Mouse (Mus musculus): ENCODE data around the gene Fbxo30. TPM values are rescaled to one million over a fixed set of nuclear protein-coding genes. Genes with fewer than 3 reads are reported as not detected.
A peak's percentile ranks its signal among the peaks of the same experiment; 100 is the strongest.
"Not testable (repeated sequence)": the region's sequence is repeated elsewhere in the genome, so short reads cannot be mapped to it uniquely, and the experiment has no call there.

Fbxo30 gene
- polyA plus RNA-seq, 1 experiment from 2014 or later = 29.6 TPM

DNA sequence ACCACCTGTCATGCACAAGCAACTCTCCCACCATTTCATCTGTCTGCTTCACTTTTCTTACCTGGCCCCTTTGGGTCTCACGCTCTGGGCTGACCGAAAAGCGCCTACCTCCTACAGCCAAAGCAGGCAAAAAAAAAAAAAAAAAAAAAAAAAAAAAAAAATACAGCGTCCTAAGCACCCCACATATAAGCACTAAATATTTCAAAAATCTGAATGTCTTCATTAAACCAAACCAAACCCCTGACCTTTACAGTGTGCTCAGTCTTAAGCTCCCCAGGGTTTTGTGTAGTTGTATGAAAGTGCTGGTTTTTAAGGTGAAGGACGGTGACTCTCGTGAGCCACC, 924 bp upstream of the Fbxo30 start:
- no peaks in the 10 kb centered on the region for H3K36me3 ChIP-seq
- H3K4me2 ChIP-seq (replicated peaks) = peak overlapping the region; percentile 92
- H3K27ac ChIP-seq (replicated peaks) = peak overlapping the region; percentile 96
- peak overlapping the region; percentile 90 for H3K9ac ChIP-seq
- H3K4me1 ChIP-seq = peaks cover 8% of the 10 kb centered on the region; the same call in 1 of the 2 replicates
- WGBS = 7% methylated on average over 6 of the region's 6 CpGs
- ATAC-seq (ENCODE audit: insufficient number of reproducible peaks, low FRiP score, low TSS enrichment, low read depth) = no peak
- H3K27me3 ChIP-seq = no peaks in the 10 kb centered on the region
- H3K9me3 ChIP-seq (replicated peaks) = no peaks in the 10 kb centered on the region
- H3K4me3 ChIP-seq (replicated peaks) = peak overlapping the region; percentile 95

DNA sequence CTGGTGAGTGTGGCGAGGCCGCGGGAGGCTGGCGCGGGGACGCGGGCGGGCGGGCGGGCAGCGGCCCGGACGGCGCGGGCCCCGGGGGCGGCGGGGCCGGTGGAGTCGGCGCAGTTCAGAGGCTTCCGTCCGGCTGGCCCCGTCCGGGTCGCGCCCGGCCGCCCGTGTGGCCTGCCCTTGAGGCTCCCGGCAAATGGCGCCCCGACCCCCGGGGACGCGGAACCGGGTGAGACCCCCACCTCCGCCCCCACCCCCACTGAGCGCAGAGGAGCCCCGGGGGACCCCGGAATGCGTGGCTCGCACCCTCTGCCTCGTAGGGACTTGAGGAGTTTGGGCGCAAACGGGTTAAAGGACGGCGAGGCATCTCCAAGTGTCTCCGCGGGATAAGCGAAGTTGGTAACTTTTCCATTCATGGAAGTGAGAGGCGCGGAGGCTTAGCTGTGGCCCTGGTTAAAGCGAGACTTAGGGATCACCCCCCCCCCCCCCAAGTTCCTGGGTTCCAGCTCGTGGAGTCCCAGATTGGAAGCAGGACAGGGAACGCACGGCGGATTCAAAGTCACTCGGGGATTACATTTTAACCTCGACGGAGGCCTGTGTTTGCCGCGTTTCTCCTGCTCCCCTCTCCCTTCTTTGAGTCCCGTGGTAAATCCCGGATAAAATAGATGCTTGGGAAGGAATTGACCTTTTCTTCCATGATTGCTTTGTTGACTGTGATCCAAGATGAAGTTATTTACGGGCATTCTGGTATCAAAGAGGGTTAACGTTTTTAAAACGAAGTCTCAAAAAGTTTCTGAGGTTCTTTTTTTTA, 572 bp downstream of the Fbxo30 start:
- Histone ChIP-seq H3K27ac (replicated peaks) (peak overlapping the region; percentile 96), H3K36me3 (no peaks in the 10 kb centered on the region)

DNA sequence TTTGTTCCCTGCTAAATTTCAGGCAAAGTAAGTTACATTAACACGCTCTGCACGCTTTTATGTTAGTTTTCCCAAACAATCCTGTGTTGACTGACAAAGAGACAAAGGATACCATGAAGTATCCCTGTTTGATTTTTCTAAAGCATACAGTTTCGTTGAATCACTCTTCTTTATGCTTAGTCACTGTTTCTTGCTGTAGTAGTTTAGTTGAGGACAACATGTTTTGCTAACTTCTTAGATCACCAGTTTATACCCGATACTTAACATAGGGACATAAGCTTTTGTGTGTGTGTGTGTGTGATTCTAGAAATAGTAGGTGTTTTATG, 1.1 kb downstream of the Fbxo30 start:
- H3K36me3 ChIP-seq = no peaks in the 10 kb centered on the region
- WGBS = 0% methylated on average over 4 of the region's 4 CpGs
- H3K4me3 ChIP-seq (replicated peaks) = peak overlapping the region; percentile 95

More for the DNA sequence above, 572 bp downstream of the Fbxo30 start:
- Histone ChIP-seq H3K4me2 (replicated peaks) (peak overlapping the region; percentile 92), H3K9me3 (replicated peaks) (no peaks in the 10 kb centered on the region), H3K4me1 (peaks cover 8% of the 10 kb centered on the region; the same call in 1 of the 2 replicates), H3K4me3 (replicated peaks) (peak overlapping the region; percentile 95), H3K27me3 (no peaks in the 10 kb centered on the region), H3K9ac (peak overlapping the region; percentile 90)
- WGBS = under 1% methylated on average over 39 of the region's 68 CpGs
- peak; percentile 31 for ATAC-seq (ENCODE audit: insufficient number of reproducible peaks, low FRiP score, low TSS enrichment, low read depth)

DNA sequence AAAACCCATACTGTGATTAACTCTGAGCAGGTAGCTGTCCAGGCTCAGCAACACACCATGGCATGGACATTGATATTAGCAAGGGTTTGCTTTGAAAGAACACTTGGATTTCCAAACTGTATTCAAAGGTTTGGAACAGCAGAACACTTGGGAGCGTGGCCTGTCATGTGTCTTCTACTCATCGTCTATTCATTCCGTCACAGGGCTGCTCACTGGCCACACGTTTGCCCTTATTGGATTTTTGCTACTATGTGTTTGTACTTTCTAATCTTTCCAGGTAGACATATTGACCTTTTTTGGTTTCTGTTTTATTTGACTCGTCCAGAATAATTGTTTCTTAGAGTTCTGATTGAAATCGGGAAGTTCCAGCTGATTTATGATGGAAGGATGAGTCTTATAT, 17.3 kb downstream of the Fbxo30 start:
- Histone ChIP-seq H3K27ac (replicated peaks) (no peak overlapping the region), H3K4me2 (replicated peaks) (no peak overlapping the region), H3K9ac (no peak overlapping the region), H3K4me3 (replicated peaks) (no peak overlapping the region), H3K36me3 (peaks cover 3% of the 10 kb centered on the region; the same call in 1 of the 2 replicates), H3K9me3 (replicated peaks) (no peaks in the 10 kb centered on the region), H3K27me3 (no peaks in the 10 kb centered on the region), H3K4me1 (no peaks in the 10 kb centered on the region)
- no peak for ATAC-seq (ENCODE audit: insufficient number of reproducible peaks, low FRiP score, low TSS enrichment, low read depth)
- 93% methylated on average over 6 of the region's 6 CpGs for WGBS

More for the DNA sequence above, 1.1 kb downstream of the Fbxo30 start:
- ATAC-seq (ENCODE audit: insufficient number of reproducible peaks, low FRiP score, low TSS enrichment, low read depth) = no peak
- peak overlapping the region; percentile 96 for H3K27ac ChIP-seq (replicated peaks)
- no peaks in the 10 kb centered on the region for H3K27me3 ChIP-seq
- peak overlapping the region; percentile 92 for H3K4me2 ChIP-seq (replicated peaks)
- H3K4me1 ChIP-seq = peaks cover 8% of the 10 kb centered on the region; the same call in 1 of the 2 replicates
- peak overlapping the region; percentile 90; the same call in 1 of the 2 replicates for H3K9ac ChIP-seq
- H3K9me3 ChIP-seq (replicated peaks) = no peaks in the 10 kb centered on the region

DNA sequence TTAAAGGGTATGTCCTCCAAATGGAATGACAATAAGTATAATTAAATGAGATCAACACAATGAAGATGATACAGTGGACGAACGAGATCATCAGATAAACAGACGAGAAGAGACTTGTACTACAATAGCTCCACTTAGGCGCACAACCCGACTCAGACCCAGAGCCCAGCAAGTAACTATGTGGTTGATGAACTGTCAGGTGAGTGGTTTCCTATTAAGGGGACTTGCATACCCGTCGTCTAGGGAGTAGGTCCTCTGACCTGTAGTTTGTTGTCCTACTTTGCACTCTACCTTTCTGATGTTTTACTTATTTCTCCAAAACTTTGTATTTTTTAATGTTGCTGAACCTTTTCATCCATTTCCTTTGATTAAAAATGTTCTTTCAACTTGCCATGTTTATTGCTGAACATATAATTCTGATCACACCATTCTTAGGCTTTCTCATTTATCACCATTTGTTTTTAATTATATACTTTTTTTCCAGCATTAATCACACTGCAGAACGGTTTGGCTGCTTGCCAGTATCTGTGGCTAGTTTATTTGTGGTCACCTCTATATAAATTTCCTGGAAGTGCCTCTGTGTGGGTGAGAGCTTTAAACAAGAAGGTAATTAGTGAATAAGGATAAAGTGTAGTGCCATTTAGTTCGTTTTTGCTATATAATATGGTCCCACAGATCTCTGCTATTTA, 24.4 kb downstream of the Fbxo30 start:
- H3K9me3 ChIP-seq (replicated peaks) = no peaks in the 10 kb centered on the region
- no peak overlapping the region for H3K4me2 ChIP-seq (replicated peaks)
- no peaks in the 10 kb centered on the region for H3K27me3 ChIP-seq
- no peak overlapping the region for H3K4me3 ChIP-seq (replicated peaks)
- no peaks in the 10 kb centered on the region for H3K4me1 ChIP-seq
- WGBS = 66% methylated on average over 9 of the region's 9 CpGs
- H3K27ac ChIP-seq (replicated peaks) = no peak overlapping the region
- H3K9ac ChIP-seq = no peak overlapping the region
- H3K36me3 ChIP-seq = no peaks in the 10 kb centered on the region
- ATAC-seq (ENCODE audit: insufficient number of reproducible peaks, low FRiP score, low TSS enrichment, low read depth) = no peak

DNA sequence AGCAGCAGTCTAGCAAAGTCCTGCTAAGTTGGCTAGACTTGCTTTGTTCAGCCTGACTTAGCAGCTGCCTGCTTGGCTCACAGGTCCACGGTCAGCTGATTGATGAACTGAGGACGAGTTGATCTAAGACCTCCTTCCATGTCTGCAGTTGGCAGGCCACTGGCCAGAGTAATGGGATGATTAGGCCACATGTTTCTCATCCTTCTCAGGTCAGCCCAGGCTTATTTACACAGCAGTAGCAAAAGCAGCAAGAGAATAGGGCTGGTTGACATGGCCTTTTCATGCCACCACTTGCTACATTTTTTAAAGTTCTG, 24.9 kb downstream of the Fbxo30 start:
- H3K27ac ChIP-seq (replicated peaks) = no peak overlapping the region
- no peak overlapping the region for H3K4me2 ChIP-seq (replicated peaks)
- no peaks in the 10 kb centered on the region for H3K27me3 ChIP-seq
- no peak for ATAC-seq (ENCODE audit: insufficient number of reproducible peaks, low FRiP score, low TSS enrichment, low read depth)
- WGBS = 59% methylated on average over 2 of the region's 2 CpGs
- H3K9me3 ChIP-seq (replicated peaks) = no peaks in the 10 kb centered on the region
- H3K4me3 ChIP-seq (replicated peaks) = no peak overlapping the region
- H3K36me3 ChIP-seq = no peaks in the 10 kb centered on the region
- no peaks in the 10 kb centered on the region for H3K4me1 ChIP-seq
- H3K9ac ChIP-seq = no peak overlapping the region

DNA sequence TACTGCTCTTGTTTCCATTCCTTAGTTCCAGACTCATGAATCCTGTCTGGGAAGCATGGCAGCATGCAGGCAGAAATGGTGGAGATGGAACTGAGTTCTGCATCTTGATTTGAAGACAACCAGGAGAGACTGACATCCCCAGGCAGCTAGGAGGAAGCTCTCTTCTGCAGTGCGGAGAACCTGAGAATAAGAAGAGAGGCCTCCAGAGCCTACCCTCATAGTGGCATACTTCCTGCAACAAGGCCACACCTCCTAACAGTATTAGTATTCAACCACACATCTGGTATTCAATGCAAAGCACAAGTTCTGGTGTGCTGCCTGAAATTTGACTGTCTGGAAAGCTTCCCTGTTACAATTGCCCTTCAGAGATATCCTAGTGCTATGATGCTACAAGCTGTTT, 28.7 kb downstream of the Fbxo30 start:
- Histone ChIP-seq H3K27me3 (no peaks in the 10 kb centered on the region), H3K27ac (replicated peaks) (no peak overlapping the region), H3K4me2 (replicated peaks) (no peak overlapping the region), H3K4me3 (replicated peaks) (no peak overlapping the region), H3K4me1 (no peaks in the 10 kb centered on the region), H3K9me3 (replicated peaks) (no peaks in the 10 kb centered on the region), H3K36me3 (no peaks in the 10 kb centered on the region), H3K9ac (no peak overlapping the region)
- 83% methylated on average over 1 of the region's 1 CpGs for WGBS
- ATAC-seq (ENCODE audit: insufficient number of reproducible peaks, low FRiP score, low TSS enrichment, low read depth) = no peak

DNA sequence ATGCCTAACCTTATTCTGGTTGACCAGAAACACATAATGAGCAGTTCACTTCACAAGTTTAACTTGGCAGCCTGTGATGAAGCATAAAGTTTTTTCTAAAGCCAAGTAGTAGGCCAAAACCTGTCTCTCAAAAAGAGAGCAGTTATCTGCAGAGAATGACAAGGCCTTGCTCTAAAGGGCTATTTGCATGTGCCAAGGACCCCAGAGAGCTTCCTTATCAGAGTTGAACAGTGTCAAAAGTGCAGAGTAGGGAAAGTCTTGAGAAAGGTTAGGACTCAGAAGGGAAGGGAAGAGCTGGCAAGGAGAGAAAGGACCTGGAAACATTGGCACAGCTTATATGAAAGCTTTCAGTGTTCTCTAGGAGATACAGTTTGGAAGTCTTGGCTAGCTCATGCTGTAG, 29.4 kb downstream of the Fbxo30 start:
- Histone ChIP-seq H3K9me3 (replicated peaks) (no peaks in the 10 kb centered on the region), H3K27ac (replicated peaks) (no peak overlapping the region), H3K4me3 (replicated peaks) (no peak overlapping the region), H3K27me3 (no peaks in the 10 kb centered on the region), H3K4me1 (no peaks in the 10 kb centered on the region), H3K9ac (no peak overlapping the region), H3K4me2 (replicated peaks) (no peak overlapping the region), H3K36me3 (no peaks in the 10 kb centered on the region)
- ATAC-seq (ENCODE audit: insufficient number of reproducible peaks, low FRiP score, low TSS enrichment, low read depth) = no peak

DNA sequence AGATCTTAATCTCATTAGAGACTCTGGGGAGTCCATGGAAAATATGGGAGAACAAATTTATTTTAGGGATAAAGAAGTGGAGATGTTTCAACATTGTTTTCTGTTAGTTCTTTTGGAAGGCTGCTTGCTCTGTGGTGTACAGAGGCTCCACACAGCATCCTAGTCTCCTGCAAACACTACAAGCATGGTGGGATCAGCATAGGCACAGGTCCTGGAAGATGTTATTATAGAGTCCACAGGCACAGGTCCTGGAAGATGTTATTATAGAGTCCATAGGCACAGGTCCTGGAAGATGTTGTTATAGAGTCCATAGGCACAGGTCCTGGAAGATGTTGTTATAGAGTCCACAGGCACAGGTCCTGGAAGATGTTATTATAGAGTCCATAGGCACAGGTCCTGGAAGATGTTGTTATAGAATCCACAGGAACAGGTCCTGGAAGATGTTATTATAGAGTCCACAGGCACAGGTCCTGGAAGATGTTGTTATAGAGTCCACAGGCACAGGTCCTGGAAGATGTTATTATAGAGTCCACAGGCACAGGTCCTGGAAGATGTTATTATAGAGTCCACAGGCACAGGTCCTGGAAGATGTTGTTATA, 36.8 kb downstream of the Fbxo30 start:
- H3K27ac ChIP-seq (replicated peaks); H3K27me3 ChIP-seq; H3K4me3 ChIP-seq (replicated peaks); ATAC-seq (ENCODE audit: insufficient number of reproducible peaks, low FRiP score, low TSS enrichment, low read depth); H3K9me3 ChIP-seq (replicated peaks); H3K4me1 ChIP-seq; H3K4me2 ChIP-seq (replicated peaks); H3K9ac ChIP-seq; H3K36me3 ChIP-seq: not testable (repeated sequence)

DNA sequence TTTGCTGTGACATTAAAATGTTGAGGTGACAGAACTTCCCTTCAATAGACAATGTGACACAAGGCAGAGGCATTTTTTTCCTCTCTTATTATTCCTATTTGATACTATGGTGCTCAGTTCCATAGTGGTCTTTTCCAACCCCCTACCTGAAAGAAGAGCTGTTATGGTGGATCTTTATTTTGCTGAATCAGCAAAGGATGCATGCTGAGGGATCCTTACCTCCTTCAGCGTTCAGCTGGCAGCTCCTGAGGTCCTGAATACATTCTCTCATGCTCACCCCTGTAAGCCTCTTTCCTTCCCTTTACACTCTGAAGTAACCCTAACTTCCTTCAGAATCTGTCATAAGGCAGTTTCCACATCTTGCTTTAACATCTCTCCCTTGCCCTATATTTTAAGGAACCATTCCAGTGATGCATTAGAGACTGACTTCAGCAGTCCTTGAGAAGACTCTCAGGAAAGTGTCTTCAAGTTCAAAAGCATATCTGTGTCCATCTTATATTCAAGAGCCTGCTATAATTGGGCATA, 38.4 kb downstream of the Fbxo30 start:
- ATAC-seq (ENCODE audit: insufficient number of reproducible peaks, low FRiP score, low TSS enrichment, low read depth) = no peak
- Histone ChIP-seq H3K4me3 (replicated peaks) (no peak overlapping the region), H3K27ac (replicated peaks) (no peak overlapping the region), H3K9ac (no peak overlapping the region), H3K27me3 (no peaks in the 10 kb centered on the region), H3K4me2 (replicated peaks) (no peak overlapping the region), H3K36me3 (no peaks in the 10 kb centered on the region), H3K4me1 (no peaks in the 10 kb centered on the region), H3K9me3 (replicated peaks) (no peaks in the 10 kb centered on the region)
- 80% methylated on average over 1 of the region's 1 CpGs for WGBS

DNA sequence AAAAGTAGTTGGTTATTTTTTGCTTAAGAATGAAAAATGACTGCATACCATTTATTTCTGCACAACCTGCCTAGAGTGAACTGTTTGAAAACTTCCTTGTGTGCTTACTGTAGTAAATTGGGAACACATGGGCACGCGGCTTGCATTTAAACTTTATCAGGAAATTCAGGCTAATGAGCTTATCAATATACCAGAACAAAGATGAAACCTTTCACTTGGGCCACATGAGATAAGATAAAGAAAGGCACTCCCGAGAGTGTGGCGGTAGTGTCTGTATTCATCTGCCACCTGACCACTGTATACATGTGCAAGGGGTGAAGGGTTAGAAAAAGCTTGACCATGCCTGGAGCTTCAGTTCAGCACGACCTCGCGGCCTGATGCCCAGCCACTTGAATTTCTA, 41.2 kb downstream of the Fbxo30 start:
- 70% methylated on average over 7 of the region's 7 CpGs for WGBS
- Histone ChIP-seq H3K27ac (replicated peaks) (no peak overlapping the region), H3K4me3 (replicated peaks) (no peak overlapping the region), H3K27me3 (no peaks in the 10 kb centered on the region), H3K4me2 (replicated peaks) (no peak overlapping the region), H3K9ac (no peak overlapping the region), H3K9me3 (replicated peaks) (no peaks in the 10 kb centered on the region), H3K4me1 (no peaks in the 10 kb centered on the region), H3K36me3 (no peaks in the 10 kb centered on the region)
- no peak for ATAC-seq (ENCODE audit: insufficient number of reproducible peaks, low FRiP score, low TSS enrichment, low read depth)

All from embryonic facial prominence, embryonic 15.5 days (tissue).